Mouse (Mus musculus) left cerebral cortex, postnatal 36 days (tissue): ENCODE measurements at regions not wholly inside any gene's neighbourhood (a gene's known extent, or its start where the extent isn't known, plus 50 kb on each side); places are given as distances from the start of the nearest gene placed in this dataset. TPM values are rescaled to one million over a fixed set of nuclear protein-coding genes. Genes with fewer than 3 reads are reported as not detected.

Source experiments
- microRNA-seq: library from miRNA; unstranded; fragments of <30 nt; microRNA quantifications from one replicate; pipeline ENCODE4 v1.2.0, GENCODE M21; 2022

Small RNA genes in the stretch of these regions (microRNA-seq; reads per million reads assigned to microRNA genes)
- not detected for gene Gm26052
